Mouse (Mus musculus) testis, adult 2 months (tissue): ENCODE results near the gene Cxcr4. TPM values are rescaled to one million over a fixed set of nuclear protein-coding genes. Genes with fewer than 3 reads are reported as not detected.

Source experiments
- H3K27ac ChIP-seq: fragments of 200-500 bp; 2 replicates; pipeline ENCODE4 v1.5.1; 2012; ENCODE audit warnings: low read depth, low read length; ENCODE audit not compliant: control insufficient read depth, insufficient read depth
- H3K27me3 ChIP-seq: fragments of 200-500 bp; 2 replicates; pipeline ENCODE4 v1.6.1; 2012; ENCODE audit warnings: mild to moderate bottlenecking, low read length, moderate library complexity; ENCODE audit not compliant: control insufficient read depth, insufficient read depth
- H3K36me3 ChIP-seq: fragments of 200-500 bp; 2 replicates; pipeline ENCODE4 v1.6.1; 2012; ENCODE audit warnings: mild to moderate bottlenecking, low read length; ENCODE audit not compliant: control insufficient read depth, insufficient read depth
- H3K4me1 ChIP-seq: fragments of 200-500 bp; 2 replicates; pipeline ENCODE4 v1.6.1; 2012; ENCODE audit warnings: low read length; ENCODE audit not compliant: control insufficient read depth, insufficient read depth
- H3K4me3 ChIP-seq: fragments of 200-500 bp; 2 replicates; pipeline ENCODE4 v1.5.1; 2012; ENCODE audit warnings: low read depth, mild to moderate bottlenecking, low read length, moderate library complexity, mixed read lengths; ENCODE audit not compliant: control insufficient read depth
- CTCF ChIP-seq: fragments of 200-500 bp; IDR thresholded peaks from 2 replicates; pipeline ENCODE4 v1.5.1; 2012; ENCODE audit warnings: low read depth, mild to moderate bottlenecking, inconsistent platforms, low read length, moderate library complexity; ENCODE audit not compliant: control insufficient read depth, insufficient read depth, insufficient replicate concordance
- POLR2A ChIP-seq: fragments of 200-500 bp; IDR thresholded peaks from 2 replicates; pipeline ENCODE4 v1.6.1; 2012; ENCODE audit warnings: low read depth, mild to moderate bottlenecking, inconsistent platforms, low read length, moderate library complexity; ENCODE audit not compliant: control insufficient read depth
- polyA plus RNA-seq: library from polyadenylated mRNA; depleted of rRNA; stranded (reverse); fragments of >200 nt; gene quantifications from 2 replicates; pipeline ENCODE4 v1.2.3, GENCODE M21; 2012

Cxcr4 gene
- polyA plus RNA-seq, 1 experiment = 11.1 TPM

DNA sequence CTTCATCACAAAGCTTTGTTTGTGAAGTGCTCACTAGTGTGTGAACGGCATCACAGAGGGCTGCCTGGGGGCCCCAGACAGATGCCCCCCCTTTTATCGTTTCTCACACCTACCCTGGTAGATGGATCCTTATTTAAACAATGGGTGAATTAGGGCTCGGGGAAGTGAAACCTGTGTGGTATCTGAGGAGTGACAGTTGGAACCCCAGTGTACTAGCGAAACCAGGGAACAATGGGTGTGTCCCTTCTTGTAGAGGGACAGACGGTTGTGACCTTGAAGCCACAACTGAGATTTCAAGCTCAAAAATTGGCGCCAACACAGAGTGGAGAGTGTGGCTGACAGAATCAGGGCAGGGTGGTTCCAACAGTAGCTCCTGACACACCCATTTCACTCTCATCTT is 16.0 kb upstream of the Cxcr4 start:
- TF ChIP-seq POLR2A (no peak), CTCF (no peak)
- H3K27me3 ChIP-seq = no peaks in the 10 kb centered on the region

DNA sequence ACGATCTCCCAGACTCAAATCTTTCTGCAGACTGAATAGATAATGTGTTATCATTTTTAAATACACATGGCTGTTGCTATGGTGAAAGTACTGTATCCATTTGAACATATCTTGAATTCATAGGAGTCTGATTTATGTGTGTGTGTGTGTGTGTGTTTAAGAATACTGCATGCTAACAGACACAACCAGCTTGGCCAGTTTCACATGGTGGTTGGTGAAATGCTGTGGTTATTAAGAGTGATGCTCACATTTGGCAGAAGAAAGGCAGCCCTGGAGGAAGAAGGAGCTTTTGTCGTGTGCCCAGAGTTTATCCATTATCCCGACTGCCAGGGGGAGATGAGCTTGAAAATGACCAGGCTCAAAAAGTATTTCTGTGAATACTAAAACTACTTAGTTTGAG is 15.3 kb upstream of the Cxcr4 start:
- H3K27me3 ChIP-seq = no peaks in the 10 kb centered on the region
- no peak overlapping the region for H3K27ac ChIP-seq
- TF ChIP-seq POLR2A (no peak), CTCF (no peak)
- no peaks in the 10 kb centered on the region for H3K4me1 ChIP-seq
- H3K4me3 ChIP-seq = no peak overlapping the region
- H3K36me3 ChIP-seq = no peaks in the 10 kb centered on the region

More for the DNA sequence above, 16.0 kb upstream of the Cxcr4 start:
- Histone ChIP-seq H3K36me3 (no peaks in the 10 kb centered on the region), H3K4me3 (no peak overlapping the region), H3K4me1 (no peaks in the 10 kb centered on the region), H3K27ac (no peak overlapping the region)

DNA sequence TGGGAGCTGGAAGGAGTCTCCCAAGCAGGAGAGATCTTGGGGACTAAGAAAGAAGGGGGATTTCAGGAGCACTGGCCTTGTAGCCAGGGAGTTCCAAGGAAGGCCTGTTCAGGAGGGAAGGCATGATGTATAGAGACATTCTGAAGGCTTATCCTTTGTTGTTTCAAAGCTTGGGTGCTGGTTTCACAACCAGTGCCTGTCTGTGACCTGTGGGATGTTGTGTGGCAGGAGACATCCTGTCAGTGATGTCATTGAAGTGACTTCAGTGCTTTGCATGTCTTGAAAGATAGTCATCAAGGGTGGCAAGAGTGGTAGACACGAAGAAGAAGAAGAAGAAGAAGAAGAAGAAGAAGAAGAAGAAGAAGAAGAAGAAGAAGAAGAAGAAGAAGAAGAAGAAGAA is 13.7 kb upstream of the Cxcr4 start:
- Histone ChIP-seq H3K27ac (no peak overlapping the region), H3K36me3 (no peaks in the 10 kb centered on the region), H3K4me1 (no peaks in the 10 kb centered on the region), H3K27me3 (no peaks in the 10 kb centered on the region), H3K4me3 (no peak overlapping the region)
- TF ChIP-seq CTCF (no peak), POLR2A (no peak)

- Histone ChIP-seq H3K27me3 (no peaks in the 10 kb centered on the region), H3K4me1 (no peaks in the 10 kb centered on the region), H3K4me3 (no peak overlapping the region), H3K27ac (no peak overlapping the region), H3K36me3 (no peaks in the 10 kb centered on the region)
- TF ChIP-seq POLR2A (no peak), CTCF (no peak)
Observed at GRCm38 (mm10) chr1:128602688-128603385, 10.7 kb upstream of the Cxcr4 start.

DNA sequence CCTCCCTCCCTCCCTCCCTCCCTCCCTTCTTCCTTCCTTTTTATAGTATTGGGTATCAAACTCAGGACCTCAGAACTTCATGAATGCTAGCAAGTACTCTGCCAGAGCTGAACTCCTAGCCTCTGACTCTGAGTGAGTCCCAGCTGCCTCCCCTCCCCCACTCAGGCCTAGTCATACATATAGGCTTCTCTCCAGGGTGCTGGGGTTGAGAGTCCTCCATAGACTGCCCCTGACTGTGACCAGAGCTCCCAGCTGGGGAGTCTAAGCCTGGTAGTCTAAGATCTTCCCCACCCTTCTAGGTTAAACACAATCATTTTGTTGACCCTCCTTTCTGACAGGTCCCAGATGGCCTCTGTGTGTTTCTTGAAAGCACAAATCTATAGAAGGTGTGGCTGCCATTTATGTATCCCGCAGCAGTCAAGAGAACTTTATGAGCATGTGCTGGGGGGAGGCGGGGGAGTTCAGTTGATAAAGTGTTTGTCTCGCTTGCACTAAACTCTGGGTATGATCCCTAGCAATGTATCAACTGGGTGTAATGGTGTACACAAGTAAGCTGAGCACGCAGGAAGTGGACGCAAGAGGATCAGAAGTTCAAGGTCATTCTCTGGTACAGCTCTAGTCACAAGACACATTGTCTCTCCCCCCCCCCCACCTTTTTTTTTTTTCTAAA is 10.1 kb upstream of the Cxcr4 start:
- H3K4me1 ChIP-seq = no peaks in the 10 kb centered on the region
- no peak overlapping the region for H3K4me3 ChIP-seq
- H3K27me3 ChIP-seq = no peaks in the 10 kb centered on the region
- TF ChIP-seq POLR2A = no peak
- no peak for TF ChIP-seq CTCF
- H3K27ac ChIP-seq = no peak overlapping the region
- H3K36me3 ChIP-seq = no peaks in the 10 kb centered on the region

DNA sequence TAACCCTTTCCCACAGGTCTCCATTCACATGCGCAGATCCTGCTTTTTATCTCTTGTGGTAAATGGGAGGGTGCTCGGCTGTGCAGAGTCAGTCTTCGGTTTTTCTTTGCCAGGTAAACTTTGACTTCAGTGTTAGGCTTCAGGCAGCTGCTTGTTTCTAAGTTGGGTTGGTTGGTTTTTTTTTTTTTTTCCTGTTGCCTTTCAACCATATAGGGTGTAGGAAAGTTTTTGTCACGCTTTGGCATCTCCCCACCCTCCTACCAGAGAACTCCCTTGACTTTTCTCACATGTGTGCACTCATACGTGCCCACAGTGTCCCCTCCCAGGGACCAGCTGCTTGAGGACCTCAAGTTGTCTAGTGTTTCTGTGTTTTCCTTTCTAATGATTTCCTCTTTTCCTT is 9.2 kb upstream of the Cxcr4 start:
- Histone ChIP-seq H3K4me1 (no peaks in the 10 kb centered on the region), H3K36me3 (no peaks in the 10 kb centered on the region), H3K4me3 (no peak overlapping the region), H3K27ac (no peak overlapping the region), H3K27me3 (no peaks in the 10 kb centered on the region)
- no peak for TF ChIP-seq CTCF
- TF ChIP-seq POLR2A = no peak

DNA sequence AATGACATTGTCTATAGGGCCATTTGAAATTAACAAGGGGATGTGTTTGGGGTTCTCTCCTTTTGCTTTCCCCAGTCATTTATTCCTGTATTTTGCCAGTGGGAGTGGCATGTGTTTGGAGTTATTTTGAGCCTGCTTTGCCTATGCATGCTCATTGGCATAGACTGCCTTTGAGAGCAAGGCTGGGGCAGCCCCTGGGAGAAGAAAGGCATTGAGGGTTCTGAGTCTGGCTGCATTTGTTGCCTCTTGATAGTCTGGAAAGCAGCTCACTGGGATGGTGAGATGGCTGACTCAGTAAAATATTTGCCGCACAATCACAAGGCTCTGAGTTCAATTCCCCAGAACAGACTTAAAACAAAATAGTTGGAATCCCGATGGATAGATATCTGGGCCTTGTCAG is 8.5 kb upstream of the Cxcr4 start:
- Histone ChIP-seq H3K27ac (no peak overlapping the region), H3K36me3 (no peaks in the 10 kb centered on the region), H3K27me3 (no peaks in the 10 kb centered on the region), H3K4me1 (no peaks in the 10 kb centered on the region), H3K4me3 (no peak overlapping the region)
- TF ChIP-seq CTCF = no peak
- TF ChIP-seq POLR2A = no peak
